Mouse (Mus musculus): ENCODE results near the gene Pheta1. TPM values are rescaled to one million over a fixed set of nuclear protein-coding genes. Genes with fewer than 3 reads are reported as not detected.

Gene Pheta1
- polyA plus RNA-seq, 1 experiment, result 6.7 TPM

DNA sequence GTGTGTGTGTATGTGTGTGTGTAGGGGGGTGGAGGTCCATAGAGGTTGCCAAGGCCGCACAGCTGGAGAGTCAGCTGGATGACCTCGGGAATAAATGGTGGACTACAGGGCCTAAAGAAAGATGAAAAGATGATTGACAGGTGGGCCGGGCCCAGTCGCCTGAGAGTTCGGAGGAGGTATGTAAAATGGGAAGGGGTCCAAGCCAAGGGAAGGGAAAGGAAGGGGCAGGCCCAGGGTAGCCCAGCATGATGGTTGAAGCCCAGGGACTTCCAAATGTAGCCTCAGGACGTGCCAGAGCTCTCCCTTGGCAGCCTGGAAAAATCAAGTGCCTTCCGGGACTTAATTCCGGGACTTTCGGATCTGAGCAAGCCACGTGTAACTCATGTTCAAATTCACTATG lies 6.0 kb downstream of the Pheta1 start:
- Histone ChIP-seq H3K27ac (ENCODE audit: control insufficient read depth, insufficient read depth, low read depth, low read length, poor library complexity) (no peak overlapping the region), H3K4me1 (ENCODE audit: control insufficient read depth, insufficient read depth, low read length) (no peaks in the 10 kb centered on the region), H3K4me3 (replicated peaks; ENCODE audit: control insufficient read depth, low read depth, low read length) (no peak overlapping the region)
- TF ChIP-seq CTCF (IDR thresholded peaks at IDR 0.05; ENCODE audit: control insufficient read depth, insufficient read depth, low read length), result no peak
- no peak for TF ChIP-seq POLR2A (IDR thresholded peaks at IDR 0.05; ENCODE audit: borderline replicate concordance, control insufficient read depth, low read depth, low read length)
- WGBS, result 78% methylated on average over 10 of the region's 10 CpGs

DNA sequence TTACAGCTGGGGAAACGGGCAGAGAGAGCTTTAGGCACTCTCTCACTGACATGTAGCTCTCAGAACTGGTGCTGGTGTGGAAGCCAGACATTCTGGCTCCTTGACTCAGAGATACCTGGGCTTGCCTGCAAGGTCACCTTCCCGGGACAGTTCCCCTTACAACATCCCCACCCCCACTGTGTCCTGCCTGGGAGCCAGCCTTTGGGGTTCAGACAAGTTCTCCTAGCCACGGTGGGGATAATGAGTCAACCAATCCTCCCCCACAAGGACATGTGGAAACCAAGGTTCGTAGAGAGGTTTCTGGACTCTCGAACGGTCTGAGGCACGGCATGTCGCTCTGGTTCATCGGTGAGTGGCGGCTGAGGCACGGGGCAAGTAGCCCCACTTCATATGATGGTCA lies 8.0 kb downstream of the Pheta1 start:
- 76% methylated on average over 11 of the region's 11 CpGs for WGBS
- no peak for TF ChIP-seq CTCF (IDR thresholded peaks at IDR 0.05; ENCODE audit: control insufficient read depth, insufficient read depth, low read length)
- no peak for TF ChIP-seq POLR2A (IDR thresholded peaks at IDR 0.05; ENCODE audit: borderline replicate concordance, control insufficient read depth, low read depth, low read length)
- H3K27ac ChIP-seq (ENCODE audit: control insufficient read depth, insufficient read depth, low read depth, low read length, poor library complexity), result no peak overlapping the region
- H3K4me1 ChIP-seq (ENCODE audit: control insufficient read depth, insufficient read depth, low read length), result no peaks in the 10 kb centered on the region
- H3K4me3 ChIP-seq (replicated peaks; ENCODE audit: control insufficient read depth, low read depth, low read length), result no peak overlapping the region

DNA sequence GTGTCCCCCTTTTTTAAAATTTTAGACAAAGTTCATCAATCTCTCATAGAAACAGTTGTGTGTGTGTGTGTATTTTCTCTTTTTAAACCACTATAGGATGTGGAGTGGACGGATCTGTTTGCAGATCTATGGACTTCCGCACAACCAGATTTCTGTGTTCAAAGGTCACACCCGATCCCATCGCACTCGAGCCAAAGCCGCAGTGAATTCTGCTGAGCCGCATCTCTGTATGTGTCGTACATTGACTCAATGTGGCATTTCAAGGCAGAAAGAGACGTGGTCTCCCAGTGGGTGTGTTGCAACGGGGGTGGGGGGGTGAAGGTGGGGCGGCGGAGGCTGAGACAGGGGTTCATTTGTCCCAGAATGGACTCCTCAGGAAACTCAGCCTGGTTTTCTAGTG lies 9.6 kb downstream of the Pheta1 start:
- H3K27ac ChIP-seq (ENCODE audit: control insufficient read depth, insufficient read depth, low read depth, low read length, poor library complexity), result no peak overlapping the region
- 83% methylated on average over 12 of the region's 12 CpGs for WGBS
- TF ChIP-seq CTCF (IDR thresholded peaks at IDR 0.05; ENCODE audit: control insufficient read depth, insufficient read depth, low read length), result no peak

DNA sequence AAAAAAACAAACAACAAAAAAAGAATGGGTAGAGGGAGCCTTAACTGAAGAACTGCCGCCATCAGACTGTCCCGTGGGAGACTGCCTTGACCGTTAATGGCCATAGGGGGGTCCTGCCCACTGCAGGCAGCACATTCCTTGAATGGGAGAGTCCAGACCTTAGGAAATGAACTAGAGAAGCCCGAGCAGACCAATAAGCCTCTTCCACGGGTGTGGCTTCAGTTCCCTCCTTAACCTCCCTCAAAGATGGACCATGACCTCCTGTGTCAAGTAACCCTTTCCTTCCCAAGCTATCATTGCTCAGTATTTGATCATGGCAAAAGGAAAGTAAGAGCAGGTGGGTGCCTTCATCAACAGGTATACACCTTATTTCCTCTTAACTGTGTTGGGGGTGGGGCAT lies 13.2 kb downstream of the Pheta1 start:
- no peak for TF ChIP-seq CTCF (IDR thresholded peaks at IDR 0.05; ENCODE audit: control insufficient read depth, insufficient read depth, low read length)
- TF ChIP-seq POLR2A (IDR thresholded peaks at IDR 0.05; ENCODE audit: borderline replicate concordance, control insufficient read depth, low read depth, low read length), result no peak
- 52% methylated on average over 5 of the region's 5 CpGs for WGBS

More for the DNA sequence above, 9.6 kb downstream of the Pheta1 start:
- no peak overlapping the region for H3K4me3 ChIP-seq (replicated peaks; ENCODE audit: control insufficient read depth, low read depth, low read length)
- H3K4me1 ChIP-seq (ENCODE audit: control insufficient read depth, insufficient read depth, low read length), result no peaks in the 10 kb centered on the region

DNA sequence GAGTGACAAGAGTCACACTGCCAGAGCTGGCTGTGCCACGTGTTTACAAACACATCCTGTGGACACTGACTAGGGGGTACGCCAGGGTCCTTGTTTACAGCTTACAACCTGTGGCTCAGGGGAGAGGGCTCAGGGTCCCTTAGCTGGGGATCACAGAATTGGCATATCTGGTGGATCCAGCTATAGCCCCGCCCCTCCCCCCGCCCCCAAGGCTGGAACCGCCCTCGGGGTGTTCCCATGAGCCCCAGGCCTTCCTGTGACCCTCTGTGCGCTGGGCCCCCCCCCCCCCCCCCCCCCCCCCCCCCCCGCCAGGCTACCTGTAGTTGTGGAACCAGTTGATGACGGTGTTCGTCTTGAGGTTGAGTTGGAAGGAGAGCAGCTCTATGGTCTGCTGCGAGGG lies 15.5 kb downstream of the Pheta1 start:
- Histone ChIP-seq H3K27ac (ENCODE audit: control insufficient read depth, insufficient read depth, low read depth, low read length, poor library complexity) (no peak overlapping the region), H3K4me3 (replicated peaks; ENCODE audit: control insufficient read depth, low read depth, low read length) (no peak overlapping the region), H3K4me1 (ENCODE audit: control insufficient read depth, insufficient read depth, low read length) (no peaks in the 10 kb centered on the region)
- no peak for TF ChIP-seq POLR2A (IDR thresholded peaks at IDR 0.05; ENCODE audit: borderline replicate concordance, control insufficient read depth, low read depth, low read length)
- TF ChIP-seq CTCF (IDR thresholded peaks at IDR 0.05; ENCODE audit: control insufficient read depth, insufficient read depth, low read length), result no peak
- WGBS, result 28% methylated on average over 8 of the region's 11 CpGs

More for the DNA sequence above, 13.2 kb downstream of the Pheta1 start:
- Histone ChIP-seq H3K4me1 (ENCODE audit: control insufficient read depth, insufficient read depth, low read length) (no peaks in the 10 kb centered on the region), H3K27ac (ENCODE audit: control insufficient read depth, insufficient read depth, low read depth, low read length, poor library complexity) (no peak overlapping the region), H3K4me3 (replicated peaks; ENCODE audit: control insufficient read depth, low read depth, low read length) (no peak overlapping the region)

DNA sequence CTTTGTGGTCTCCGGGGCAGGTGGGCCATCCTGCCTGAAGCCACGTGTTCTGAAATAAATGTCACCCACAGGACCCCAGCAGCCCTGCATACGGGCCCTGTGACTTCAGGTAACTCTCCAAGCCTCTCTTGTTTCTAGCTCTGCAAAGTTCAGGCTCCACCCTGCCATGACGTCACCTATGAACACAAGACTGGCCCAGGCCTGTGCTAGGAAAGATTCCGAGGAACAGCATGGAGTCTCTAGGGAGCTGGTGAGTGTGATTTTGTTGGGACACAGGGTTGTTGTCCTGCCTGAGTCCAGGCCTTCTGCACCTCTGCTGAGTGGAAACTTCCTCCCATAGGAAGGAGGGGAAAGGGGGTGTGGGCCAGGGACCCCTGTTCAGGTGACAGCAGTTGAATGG lies 19.2 kb downstream of the Pheta1 start:
- TF ChIP-seq POLR2A (IDR thresholded peaks at IDR 0.05; ENCODE audit: borderline replicate concordance, control insufficient read depth, low read depth, low read length) (no peak), CTCF (IDR thresholded peaks at IDR 0.05; ENCODE audit: control insufficient read depth, insufficient read depth, low read length) (no peak)
- no peak overlapping the region for H3K27ac ChIP-seq (ENCODE audit: control insufficient read depth, insufficient read depth, low read depth, low read length, poor library complexity)
- no peaks in the 10 kb centered on the region for H3K4me1 ChIP-seq (ENCODE audit: control insufficient read depth, insufficient read depth, low read length)
- H3K4me3 ChIP-seq (replicated peaks; ENCODE audit: control insufficient read depth, low read depth, low read length), result no peak overlapping the region
- WGBS, result 75% methylated on average over 5 of the region's 5 CpGs

DNA sequence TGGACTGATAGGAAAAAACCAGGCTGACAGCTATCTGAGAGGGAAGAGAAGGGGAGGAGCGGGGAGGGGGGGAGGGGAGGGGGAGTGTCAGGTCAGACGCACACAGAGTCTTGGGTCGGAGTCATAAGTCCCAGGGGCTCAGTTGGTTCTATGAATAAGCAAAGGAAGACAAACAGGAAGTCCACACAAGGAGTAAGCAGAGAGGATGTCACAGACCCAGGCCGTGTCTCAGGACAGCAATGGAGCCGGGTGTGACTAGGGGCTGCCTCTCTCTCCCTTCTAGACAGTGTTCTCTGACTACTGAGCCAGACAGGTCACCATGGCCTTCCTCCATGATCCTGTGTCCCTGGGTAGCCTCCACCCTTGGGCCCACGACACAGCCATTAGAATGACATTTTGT lies 22.0 kb downstream of the Pheta1 start:
- WGBS, result 53% methylated on average over 6 of the region's 6 CpGs
- TF ChIP-seq CTCF (IDR thresholded peaks at IDR 0.05; ENCODE audit: control insufficient read depth, insufficient read depth, low read length), result no peak
- no peak for TF ChIP-seq POLR2A (IDR thresholded peaks at IDR 0.05; ENCODE audit: borderline replicate concordance, control insufficient read depth, low read depth, low read length)

DNA sequence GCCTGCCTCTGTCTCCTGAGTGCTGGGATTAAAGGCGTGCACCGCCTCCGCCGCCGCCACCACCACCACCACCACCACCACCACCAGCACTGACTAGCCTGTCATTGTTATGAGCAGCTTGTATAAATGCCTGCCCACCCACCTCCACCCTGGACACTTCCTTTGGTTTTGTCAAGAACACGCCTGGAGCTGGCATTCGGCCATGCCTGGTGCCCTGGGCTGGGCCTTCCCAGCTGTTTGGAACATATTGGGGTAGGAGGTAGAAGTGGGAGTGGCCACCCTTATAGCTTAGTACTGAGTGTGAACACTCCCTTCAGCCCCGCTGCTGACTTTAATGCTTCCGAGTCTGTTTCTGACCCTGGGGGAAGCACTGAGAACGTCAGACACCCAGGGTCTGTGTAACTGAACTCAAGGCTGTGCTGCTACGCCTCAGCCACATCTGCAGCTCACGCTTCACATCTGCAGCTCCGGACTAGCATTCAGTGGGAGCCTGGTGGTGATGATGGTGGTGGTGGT lies 22.8 kb downstream of the Pheta1 start:
- Histone ChIP-seq H3K27ac (ENCODE audit: control insufficient read depth, insufficient read depth, low read depth, low read length, poor library complexity) (no peak overlapping the region), H3K4me1 (ENCODE audit: control insufficient read depth, insufficient read depth, low read length) (no peaks in the 10 kb centered on the region), H3K4me3 (replicated peaks; ENCODE audit: control insufficient read depth, low read depth, low read length) (no peak overlapping the region)
- WGBS, result 83% methylated on average over 13 of the region's 13 CpGs
- TF ChIP-seq POLR2A (IDR thresholded peaks at IDR 0.05; ENCODE audit: borderline replicate concordance, control insufficient read depth, low read depth, low read length) (no peak), CTCF (IDR thresholded peaks at IDR 0.05; ENCODE audit: control insufficient read depth, insufficient read depth, low read length) (no peak)

More for the DNA sequence above, 22.0 kb downstream of the Pheta1 start:
- Histone ChIP-seq H3K4me3 (replicated peaks; ENCODE audit: control insufficient read depth, low read depth, low read length) (no peak overlapping the region), H3K4me1 (ENCODE audit: control insufficient read depth, insufficient read depth, low read length) (no peaks in the 10 kb centered on the region), H3K27ac (ENCODE audit: control insufficient read depth, insufficient read depth, low read depth, low read length, poor library complexity) (no peak overlapping the region)

DNA sequence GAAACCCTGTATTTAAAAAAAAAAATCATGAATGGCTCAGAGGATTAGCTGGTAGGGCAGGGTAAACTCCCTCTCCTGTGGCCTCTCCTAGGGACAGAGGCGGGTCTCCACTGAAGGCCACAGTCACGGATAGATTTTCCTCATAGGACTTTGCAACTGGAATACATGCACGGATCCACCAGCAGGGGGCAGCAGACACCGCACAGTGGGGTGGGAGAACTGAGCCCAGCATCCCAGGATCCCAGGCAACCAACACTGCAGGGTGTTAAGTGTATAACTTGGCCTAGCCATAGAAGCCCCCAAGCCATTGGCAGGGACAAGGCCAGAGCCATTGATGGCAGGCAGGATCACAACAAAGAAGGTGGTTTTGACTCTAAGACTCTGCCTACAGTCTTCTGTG lies 23.4 kb downstream of the Pheta1 start:
- no peak for TF ChIP-seq POLR2A (IDR thresholded peaks at IDR 0.05; ENCODE audit: borderline replicate concordance, control insufficient read depth, low read depth, low read length)
- TF ChIP-seq CTCF (IDR thresholded peaks at IDR 0.05; ENCODE audit: control insufficient read depth, insufficient read depth, low read length), result peak; percentile 88
- H3K4me3 ChIP-seq (replicated peaks; ENCODE audit: control insufficient read depth, low read depth, low read length), result no peak overlapping the region
- no peak overlapping the region for H3K27ac ChIP-seq (ENCODE audit: control insufficient read depth, insufficient read depth, low read depth, low read length, poor library complexity)
- H3K4me1 ChIP-seq (ENCODE audit: control insufficient read depth, insufficient read depth, low read length), result no peaks in the 10 kb centered on the region
- WGBS, result 30% methylated on average over 4 of the region's 4 CpGs

Data from bone marrow, adult 2 months (tissue).